Mouse (Mus musculus): ENCODE data around the gene Klk13.

Gene Klk13

DNA sequence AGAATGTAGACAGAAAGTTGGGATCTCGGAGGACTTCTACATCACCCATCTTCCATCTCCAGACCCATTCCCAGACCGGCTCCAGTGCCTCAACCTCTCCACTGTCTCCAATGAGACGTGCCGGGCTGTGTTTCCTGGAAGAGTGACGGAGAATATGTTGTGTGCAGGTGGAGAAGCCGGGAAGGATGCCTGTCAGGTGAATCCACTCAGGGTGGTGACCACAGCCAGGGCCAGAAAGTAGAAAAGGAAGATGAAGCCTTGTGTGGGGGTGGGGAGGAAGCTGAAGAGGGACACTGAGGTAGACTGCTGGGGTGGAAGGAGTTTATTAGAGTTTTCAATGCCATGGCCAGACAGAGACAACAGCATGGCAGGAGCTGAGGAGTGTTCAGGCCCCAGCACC lies 59.5 kb downstream of the Klk13 start:
- in situ Hi-C loops (cut with MseI, MboI) = no loop called here

DNA sequence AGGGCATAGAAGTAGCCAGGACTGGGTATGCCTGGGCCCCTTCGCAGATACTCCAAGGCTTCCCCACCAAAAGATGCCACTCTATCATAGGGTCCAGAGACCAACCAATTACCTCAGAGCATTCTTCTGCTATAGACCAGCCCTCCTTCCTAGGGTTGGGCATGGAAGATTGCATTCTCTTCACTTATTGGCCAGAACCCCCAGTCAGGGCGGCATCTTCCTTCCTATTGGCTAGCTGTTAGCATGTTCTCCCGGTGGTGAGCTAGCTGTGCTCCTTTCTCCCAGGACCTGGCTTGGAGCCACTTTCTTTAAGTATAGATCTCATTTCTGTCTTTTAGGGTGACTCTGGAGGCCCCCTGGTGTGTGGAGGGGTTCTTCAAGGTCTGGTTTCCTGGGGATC lies 60.5 kb downstream of the Klk13 start:
- in situ Hi-C loops (cut with MseI, MboI) = no loop called here

DNA sequence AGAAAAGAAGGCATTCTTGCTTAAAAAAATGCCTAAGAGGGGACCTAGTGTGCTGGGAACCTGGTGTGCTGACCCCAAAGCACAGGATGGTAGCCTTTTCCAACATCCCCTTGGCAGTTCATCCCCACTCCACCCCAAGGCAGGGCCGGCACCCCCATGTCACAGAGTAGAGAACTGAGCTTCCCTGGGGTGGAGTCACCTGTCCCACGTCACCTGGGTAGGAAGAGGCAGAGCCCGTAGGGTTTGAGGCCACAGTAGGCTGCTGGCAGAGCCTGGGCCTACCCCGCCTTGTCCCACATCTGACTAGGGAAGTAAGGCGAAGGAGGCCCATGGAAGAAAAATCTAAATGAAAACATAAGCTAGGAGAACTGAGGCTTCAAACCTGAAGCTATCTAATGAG lies 62.0 kb downstream of the Klk13 start, which contains the start of gene Klk11:
TSS of gene Klk11 (plus strand) at position 241 of the 400 bp plus-strand sequence.
- in situ Hi-C loops (cut with MseI, MboI) = no loop called here

DNA sequence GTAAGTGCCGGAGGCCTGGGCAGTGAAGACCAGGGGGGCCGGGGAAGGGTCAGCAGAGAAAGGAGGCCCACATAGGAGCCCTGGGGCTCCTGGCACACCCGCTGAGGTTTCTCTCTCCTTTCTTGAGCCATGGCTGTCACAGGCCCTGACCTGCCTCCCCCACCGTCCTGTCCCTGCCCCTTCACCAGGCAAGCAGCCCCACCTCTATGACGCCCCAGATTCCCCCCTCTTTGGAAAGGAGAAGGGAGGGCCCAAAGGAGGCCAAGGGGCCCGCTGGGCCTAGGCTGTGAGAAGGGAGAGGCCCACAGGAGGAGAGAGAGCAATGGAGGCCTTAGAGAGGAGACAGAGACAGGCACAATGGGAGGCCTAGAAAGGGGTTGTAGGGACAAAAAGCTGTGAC lies 62.4 kb downstream of the Klk13 start:
- in situ Hi-C loops (cut with MseI, MboI) = no loop called here

DNA sequence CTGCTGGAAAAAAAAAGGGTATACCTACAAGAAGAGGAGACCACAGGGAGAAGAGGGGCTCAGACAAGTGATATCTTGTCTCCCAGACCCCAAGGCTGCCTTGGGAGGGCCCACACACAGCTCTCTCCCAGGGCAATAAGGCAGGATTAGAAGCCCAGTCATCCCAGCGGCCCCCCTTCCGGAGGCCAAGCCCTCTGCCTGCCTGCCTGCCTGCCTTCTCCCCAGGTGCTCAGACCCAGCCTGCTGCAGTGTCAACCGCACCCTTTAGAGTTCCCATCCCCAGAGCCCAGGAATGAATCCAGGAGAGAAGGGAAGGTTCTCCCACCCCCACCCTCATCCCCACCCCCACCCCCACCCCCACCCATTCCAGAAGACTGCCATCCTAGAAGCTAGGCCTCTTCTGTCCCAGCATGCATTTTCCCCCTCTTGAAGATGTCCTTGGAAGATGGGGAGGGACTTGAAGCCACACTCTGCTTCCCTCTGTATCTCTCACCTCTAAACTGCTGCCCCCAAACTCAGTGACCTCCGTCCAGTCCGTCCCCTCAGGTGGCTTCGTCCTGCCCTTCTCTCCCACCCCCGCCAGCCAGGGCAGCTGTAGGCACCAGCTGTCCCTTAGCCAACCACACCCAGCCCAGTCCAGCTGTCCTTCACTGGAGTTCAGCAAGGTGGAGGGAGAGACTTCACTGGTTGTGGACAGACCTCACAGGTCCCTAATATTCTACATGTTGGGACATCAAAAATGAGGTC lies 63.1 kb downstream of the Klk13 start:
- in situ Hi-C loops (cut with MseI, MboI) = no loop called here

DNA sequence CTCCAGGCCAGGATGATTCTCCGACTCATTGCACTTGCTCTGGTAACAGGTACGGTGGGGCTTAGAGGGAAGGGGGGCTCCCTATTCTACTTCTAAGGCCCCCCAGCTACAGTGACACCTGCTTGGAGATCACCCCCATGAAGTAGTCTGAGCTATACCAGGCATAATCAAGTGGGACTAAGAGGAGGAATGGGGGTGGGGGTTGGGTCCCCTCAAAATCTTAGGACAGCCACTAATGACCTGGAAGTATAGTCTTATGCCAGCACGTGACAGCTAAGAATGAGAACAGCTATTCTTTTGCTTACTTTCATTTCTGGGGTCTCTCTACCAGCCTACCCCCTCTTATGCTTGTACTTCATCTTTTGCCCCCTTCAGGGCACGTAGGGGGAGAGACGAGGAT lies 64.1 kb downstream of the Klk13 start:
- in situ Hi-C loops (cut with MseI, MboI) = no loop called here

Measured in mouse trophoblast stem cell (cell line).